Mouse (Mus musculus): ENCODE data around the gene Osbpl7. TPM values are rescaled to one million over a fixed set of nuclear protein-coding genes. Genes with fewer than 3 reads are reported as not detected.
A peak's percentile ranks its signal among the peaks of the same experiment; 100 is the strongest.

Osbpl7 gene
- total and polyA plus RNA-seq, 3 experiments: 7.4 to 24.4 (median 17.6) TPM

GRCm38 (mm10) chr11:97112519-97113125 is 62.2 kb downstream of the Osbpl7 start:
- Histone ChIP-seq H3K9ac (ENCODE audit: insufficient read depth, low read depth) (no peak overlapping the region), H3K36me3 (replicated peaks in 1 of 2; ENCODE audit: control insufficient read depth in 1 of 2, insufficient read depth in 1 of 2, low read length in 1 of 2) (no peaks in the 10 kb centered on the region), H3K4me2 (ENCODE audit: insufficient read depth, low read depth, poor library complexity, severe bottlenecking) (no peak overlapping the region), H3K9me3 (replicated peaks; ENCODE audit: low read length) (peaks cover 7% of the 10 kb centered on the region), H3K4me3 (replicated peaks in 1 of 3; ENCODE audit: low read depth in 2 of 3, low read length in 2 of 3, poor library complexity in 1 of 3) (no peak overlapping the region), H3K27me3 (replicated peaks) (no peaks in the 10 kb centered on the region), H3K79me2 (replicated peaks; ENCODE audit: control insufficient read depth, extremely low read depth, insufficient read depth, poor library complexity, severe bottlenecking) (no peaks in the 10 kb centered on the region), H3K27ac (ENCODE audit: insufficient read depth, low read depth) (no peak overlapping the region), H3K4me1 (ENCODE audit: control insufficient read depth in 1 of 2, insufficient read depth in 2 of 2) (peaks cover 3 to 23% of the 10 kb centered on the region in 2 experiments; a peak in 3 of 4 replicates)
- DNase-seq (ENCODE audit: extremely low read depth): no peak
- in situ Hi-C loops (cut with MboI; ENCODE audit: low pct_ligation_motif_present, low pct_unique_long_range_greater_than_20kb, low sequenced_read_pairs): loop anchor here (5.0 kb wide), 1 partner anchor 35 kb away; no protein-coding TSS in a partner anchor
- dilution Hi-C loops (cut with MboI; ENCODE audit: extremely low pct_ligation_motif_present, extremely low pct_unique_long_range_greater_than_20kb, low sequenced_read_pairs): no loop called here
- TF ChIP-seq RAD21 (IDR thresholded peaks at IDR 0.05; ENCODE audit: low read depth, low read length) (no peak), SMC3 (IDR thresholded peaks at IDR 0.05; ENCODE audit: low read depth, low read length) (no peak), GABPA (IDR thresholded peaks at IDR 0.05; ENCODE audit: insufficient replicate concordance, low read depth, low read length) (no peak), CHD1 (IDR thresholded peaks at IDR 0.05; ENCODE audit: low read depth, low read length) (no peak), NRF1 (IDR thresholded peaks at IDR 0.05; ENCODE audit: low read depth, low read length) (no peak), MAZ (IDR thresholded peaks at IDR 0.05; ENCODE audit: low read depth, low read length) (no peak)

GRCm38 (mm10) chr11:97114671-97115601 is 64.5 kb downstream of the Osbpl7 start, which contains the start of gene Tbx21:
Tbx21 (minus strand) TSS chr11:97115331.
- no peaks in the 10 kb centered on the region for H3K36me3 ChIP-seq (replicated peaks in 1 of 2; ENCODE audit: control insufficient read depth in 1 of 2, insufficient read depth in 1 of 2, low read length in 1 of 2)
- peaks cover 7% of the 10 kb centered on the region for H3K9me3 ChIP-seq (replicated peaks; ENCODE audit: low read length)
- H3K27me3 ChIP-seq (replicated peaks): no peaks in the 10 kb centered on the region
- 0 out of 2 replicates have a peak within 1 kb of the TSS, but pooled peaks have one; percentile 10 for H3K4me2 ChIP-seq (ENCODE audit: insufficient read depth, low read depth, poor library complexity, severe bottlenecking)
- no peak for TF ChIP-seq BHLHE40 (IDR thresholded peaks at IDR 0.05; ENCODE audit: low read depth, low read length)
- no peak for TF ChIP-seq USF2 (conservative IDR thresholded peaks at IDR 0.05; ENCODE audit: low read depth, low read length)
- TF ChIP-seq JUND (conservative IDR thresholded peaks at IDR 0.05; ENCODE audit: low read depth, low read length): no peak
- no peak for TF ChIP-seq RAD21 (IDR thresholded peaks at IDR 0.05; ENCODE audit: low read depth, low read length)
- no peak for TF ChIP-seq MYC (IDR thresholded peaks at IDR 0.05; ENCODE audit: low read depth, low read length)
- no peak for TF ChIP-seq HCFC1 (IDR thresholded peaks at IDR 0.05; ENCODE audit: low read depth, low read length)
- TF ChIP-seq TCF12 (IDR thresholded peaks at IDR 0.05; ENCODE audit: low read depth, low read length): no peak
- no peak for TF ChIP-seq NRF1 (IDR thresholded peaks at IDR 0.05; ENCODE audit: low read depth, low read length)
- no peak for TF ChIP-seq MAFK (IDR thresholded peaks at IDR 0.05; ENCODE audit: insufficient replicate concordance, low read length)
- no peak for TF ChIP-seq ZNF384 (IDR thresholded peaks at IDR 0.05; ENCODE audit: low read depth, low read length)
- TF ChIP-seq MXI1 (IDR thresholded peaks at IDR 0.05; ENCODE audit: low read depth, low read length): no peak
- no peak for TF ChIP-seq MAZ (IDR thresholded peaks at IDR 0.05; ENCODE audit: low read depth, low read length)
- no peak for TF ChIP-seq ZMIZ1 (IDR thresholded peaks at IDR 0.05; ENCODE audit: low read depth, low read length)
- no peak for TF ChIP-seq MAX (IDR thresholded peaks at IDR 0.05; ENCODE audit: low read length)
- TF ChIP-seq MEF2A (IDR thresholded peaks at IDR 0.05; ENCODE audit: borderline replicate concordance, low read depth, low read length): no peak
- no peak for TF ChIP-seq SIN3A (IDR thresholded peaks at IDR 0.05; ENCODE audit: low read length)
- TF ChIP-seq EP300 (IDR thresholded peaks at IDR 0.05; ENCODE audit: low read length): no peak
- TF ChIP-seq UBTF (IDR thresholded peaks at IDR 0.05; ENCODE audit: low read depth, low read length): no peak
- no peak for TF ChIP-seq CTCF (conservative IDR thresholded peaks at IDR 0.05 in 1 of 2, IDR thresholded peaks at IDR 0.05 in 1 of 2; ENCODE audit: low read depth in 2 of 2, low read length in 2 of 2)
- no peak for TF ChIP-seq CHD2 (IDR thresholded peaks at IDR 0.05; ENCODE audit: low read length)
- peak within 1 kb of the TSS in 1 of 3 experiments; percentile 14 for H3K4me3 ChIP-seq (replicated peaks in 1 of 3; ENCODE audit: low read depth in 2 of 3, low read length in 2 of 3, poor library complexity in 1 of 3)
- H3K79me2 ChIP-seq (replicated peaks; ENCODE audit: control insufficient read depth, extremely low read depth, insufficient read depth, poor library complexity, severe bottlenecking): no peaks in the 10 kb centered on the region
- no peak within 1 kb of the TSS for H3K9ac ChIP-seq (ENCODE audit: insufficient read depth, low read depth)
- in situ Hi-C loops (cut with MboI; ENCODE audit: low pct_ligation_motif_present, low pct_unique_long_range_greater_than_20kb, low sequenced_read_pairs) (loop anchor here (5.0 kb wide), 1 partner anchor 32 kb away; no protein-coding TSS in a partner anchor), dilution Hi-C loops (cut with MboI; ENCODE audit: extremely low pct_ligation_motif_present, extremely low pct_unique_long_range_greater_than_20kb, low sequenced_read_pairs) (no loop called here)
- H3K4me1 ChIP-seq (ENCODE audit: control insufficient read depth in 1 of 2, insufficient read depth in 2 of 2): peaks cover 7 to 40% of the 10 kb centered on the region in 2 experiments; a peak in 3 of 4 replicates
- DNase-seq (ENCODE audit: extremely low read depth): no peak
- no peak within 1 kb of the TSS for H3K27ac ChIP-seq (ENCODE audit: insufficient read depth, low read depth)

All from CH12.LX (cell line).